Mouse (Mus musculus): ENCODE measurements around the gene Mapkbp1. TPM values are rescaled to one million over a fixed set of nuclear protein-coding genes. Genes with fewer than 3 reads are reported as not detected.
A peak's percentile ranks its signal among the peaks of the same experiment; 100 is the strongest.

Mapkbp1 gene
- 8.6 and 8.9 TPM in 2 replicates for polyA plus RNA-seq (2014; fragmentation: Nextera tagmentation; extraction: Ambion mirVana)

DNA sequence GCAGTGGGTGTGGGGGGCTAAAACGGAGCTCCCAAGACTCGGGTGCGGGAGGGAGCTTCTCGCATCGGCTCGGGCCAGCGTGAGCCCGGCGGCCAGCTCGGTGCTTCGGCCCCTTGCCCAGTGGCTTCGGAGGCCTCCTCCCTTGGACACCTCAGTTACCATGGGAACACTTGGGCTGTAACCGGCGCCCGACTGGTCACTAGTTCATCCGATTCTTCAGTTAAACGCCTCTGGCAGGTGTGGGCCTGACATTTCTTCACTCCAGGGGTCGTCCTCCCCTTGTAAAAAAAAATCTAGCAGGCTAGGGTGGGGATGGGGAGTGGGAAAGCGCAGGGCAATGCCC, at the start of gene Mapkbp1:
Gene Mapkbp1 (plus strand): TSS at position 163 of the 343 bp plus-strand sequence.
- peak; percentile 76 for ATAC-seq (ENCODE audit: low FRiP score)
- WGBS = under 1% methylated on average over 19 of the region's 19 CpGs
- Histone ChIP-seq H3K9ac (peak within 1 kb of the TSS; percentile 78), H3K4me2 (replicated peaks) (peak within 1 kb of the TSS; percentile 66), H3K36me3 (replicated peaks; ENCODE audit: control insufficient read depth, insufficient read depth) (peaks cover 6% of the 10 kb centered on the region), H3K27ac (peak within 1 kb of the TSS; percentile 48), H3K9me3 (ENCODE audit: control insufficient read depth, low read length) (no peaks in the 10 kb centered on the region), H3K4me3 (replicated peaks; ENCODE audit: low read length) (peak within 1 kb of the TSS; percentile 77), H3K27me3 (ENCODE audit: control insufficient read depth, insufficient read depth, low read length) (no peaks in the 10 kb centered on the region), H3K4me1 (replicated peaks; ENCODE audit: control insufficient read depth, insufficient read depth, low read length) (peaks cover 22% of the 10 kb centered on the region)
- DNase-seq (ENCODE audit: low spot score) = peak; percentile 53

- 50% methylated on average over 9 of the region's 9 CpGs for WGBS
- H3K4me1 ChIP-seq (replicated peaks; ENCODE audit: control insufficient read depth, insufficient read depth, low read length) = peaks cover 22% of the 10 kb centered on the region
- ATAC-seq (ENCODE audit: low FRiP score) (no peak), DNase-seq (ENCODE audit: low spot score) (peak; percentile 69)
- no peak overlapping the region for H3K4me2 ChIP-seq (replicated peaks)
- no peak overlapping the region for H3K9ac ChIP-seq
- peaks cover 16% of the 10 kb centered on the region for H3K36me3 ChIP-seq (replicated peaks; ENCODE audit: control insufficient read depth, insufficient read depth)
- H3K27me3 ChIP-seq (ENCODE audit: control insufficient read depth, insufficient read depth, low read length) = no peaks in the 10 kb centered on the region
- H3K9me3 ChIP-seq (ENCODE audit: control insufficient read depth, low read length) = no peaks in the 10 kb centered on the region
- H3K4me3 ChIP-seq (replicated peaks; ENCODE audit: low read length) = no peak overlapping the region
- H3K27ac ChIP-seq = no peak overlapping the region
Measured at GRCm38 (mm10) chr2:119970571-119970970, 1.9 kb upstream of the Mapkbp1 start.

GRCm38 (mm10) chr2:119971316-119971715, 1.2 kb upstream of the Mapkbp1 start:
- 83% methylated on average over 3 of the region's 3 CpGs for WGBS
- H3K4me3 ChIP-seq (replicated peaks; ENCODE audit: low read length) = peak overlapping the region; percentile 77; the same call in 1 of the 2 replicates

GRCm38 (mm10) chr2:119971837-119972536, 512 bp upstream of the Mapkbp1 start:
- Histone ChIP-seq H3K9ac (peak overlapping the region; percentile 78), H3K27ac (peak overlapping the region; percentile 48), H3K9me3 (ENCODE audit: control insufficient read depth, low read length) (no peaks in the 10 kb centered on the region), H3K36me3 (replicated peaks; ENCODE audit: control insufficient read depth, insufficient read depth) (peaks cover 6% of the 10 kb centered on the region), H3K4me3 (replicated peaks; ENCODE audit: low read length) (peak overlapping the region; percentile 77), H3K4me1 (replicated peaks; ENCODE audit: control insufficient read depth, insufficient read depth, low read length) (peaks cover 22% of the 10 kb centered on the region), H3K27me3 (ENCODE audit: control insufficient read depth, insufficient read depth, low read length) (no peaks in the 10 kb centered on the region), H3K4me2 (replicated peaks) (peak overlapping the region; percentile 66)
- WGBS = 3% methylated on average over 32 of the region's 32 CpGs
- ATAC-seq (ENCODE audit: low FRiP score) (peak; percentile 99), DNase-seq (ENCODE audit: low spot score) (peak; percentile 95)

More at GRCm38 (mm10) chr2:119971316-119971715, 1.2 kb upstream of the Mapkbp1 start:
- no peaks in the 10 kb centered on the region for H3K27me3 ChIP-seq (ENCODE audit: control insufficient read depth, insufficient read depth, low read length)
- ATAC-seq (ENCODE audit: low FRiP score) (no peak), DNase-seq (ENCODE audit: low spot score) (no peak)
- peak overlapping the region; percentile 66 for H3K4me2 ChIP-seq (replicated peaks)
- H3K27ac ChIP-seq = 0 out of 2 replicates have a peak overlapping the region, but pooled peaks have one; percentile 48
- no peaks in the 10 kb centered on the region for H3K9me3 ChIP-seq (ENCODE audit: control insufficient read depth, low read length)
- peaks cover 22% of the 10 kb centered on the region for H3K4me1 ChIP-seq (replicated peaks; ENCODE audit: control insufficient read depth, insufficient read depth, low read length)
- H3K9ac ChIP-seq = peak overlapping the region; percentile 78; the same call in 1 of the 2 replicates
- H3K36me3 ChIP-seq (replicated peaks; ENCODE audit: control insufficient read depth, insufficient read depth) = peaks cover 9% of the 10 kb centered on the region

- ATAC-seq (ENCODE audit: low FRiP score) = no peak
Measured at GRCm38 (mm10) chr2:119980343-119980986, 8.0 kb downstream of the Mapkbp1 start.

DNA sequence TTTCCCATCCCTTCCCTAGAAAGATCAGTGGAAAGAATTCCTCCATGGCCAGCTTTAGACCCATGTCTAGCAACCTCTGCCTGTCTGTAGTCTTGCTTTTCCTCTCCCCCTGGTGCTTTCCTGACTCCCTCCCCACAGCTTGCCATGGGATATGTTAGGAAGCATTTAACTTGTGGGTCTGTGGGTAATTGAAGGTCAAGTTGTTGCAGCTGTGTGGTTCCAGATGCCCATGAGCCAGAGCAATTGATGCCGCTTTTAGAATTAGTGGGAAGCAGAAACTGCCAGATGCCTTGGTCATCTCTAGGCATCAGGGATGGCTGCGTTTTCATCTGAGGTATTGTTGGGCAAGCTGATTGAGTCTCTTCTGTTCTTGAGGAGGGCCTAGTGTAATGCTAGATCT, 9.1 kb downstream of the Mapkbp1 start:
- no peak overlapping the region for H3K4me3 ChIP-seq (replicated peaks; ENCODE audit: low read length)
- peaks cover 13% of the 10 kb centered on the region; the same call in 1 of the 2 replicates for H3K36me3 ChIP-seq (replicated peaks; ENCODE audit: control insufficient read depth, insufficient read depth)
- no peak overlapping the region for H3K27ac ChIP-seq
- H3K9me3 ChIP-seq (ENCODE audit: control insufficient read depth, low read length) = no peaks in the 10 kb centered on the region
- H3K4me2 ChIP-seq (replicated peaks) = no peak overlapping the region
- no peak for ATAC-seq (ENCODE audit: low FRiP score)
- WGBS = 92% methylated on average over 2 of the region's 2 CpGs
- H3K9ac ChIP-seq = no peak overlapping the region
- DNase-seq (ENCODE audit: low spot score) = no peak
- H3K4me1 ChIP-seq (replicated peaks; ENCODE audit: control insufficient read depth, insufficient read depth, low read length) = no peaks in the 10 kb centered on the region
- H3K27me3 ChIP-seq (ENCODE audit: control insufficient read depth, insufficient read depth, low read length) = no peaks in the 10 kb centered on the region

More at GRCm38 (mm10) chr2:119980343-119980986, 8.0 kb downstream of the Mapkbp1 start:
- Histone ChIP-seq H3K27ac (no peak overlapping the region), H3K4me3 (replicated peaks; ENCODE audit: low read length) (no peak overlapping the region), H3K9ac (no peak overlapping the region), H3K27me3 (ENCODE audit: control insufficient read depth, insufficient read depth, low read length) (no peaks in the 10 kb centered on the region), H3K4me2 (replicated peaks) (no peak overlapping the region), H3K9me3 (ENCODE audit: control insufficient read depth, low read length) (no peaks in the 10 kb centered on the region), H3K36me3 (replicated peaks; ENCODE audit: control insufficient read depth, insufficient read depth) (peaks cover 13% of the 10 kb centered on the region; the same call in 1 of the 2 replicates), H3K4me1 (replicated peaks; ENCODE audit: control insufficient read depth, insufficient read depth, low read length) (no peaks in the 10 kb centered on the region)
- no peak for DNase-seq (ENCODE audit: low spot score)
- WGBS = 87% methylated on average over 7 of the region's 7 CpGs

- Histone ChIP-seq H3K4me1 (replicated peaks; ENCODE audit: control insufficient read depth, insufficient read depth, low read length) (no peaks in the 10 kb centered on the region), H3K36me3 (replicated peaks; ENCODE audit: control insufficient read depth, insufficient read depth) (peaks cover 13% of the 10 kb centered on the region; the same call in 1 of the 2 replicates), H3K27me3 (ENCODE audit: control insufficient read depth, insufficient read depth, low read length) (no peaks in the 10 kb centered on the region), H3K27ac (no peak overlapping the region), H3K9ac (no peak overlapping the region), H3K4me2 (replicated peaks) (no peak overlapping the region), H3K4me3 (replicated peaks; ENCODE audit: low read length) (no peak overlapping the region), H3K9me3 (ENCODE audit: control insufficient read depth, low read length) (no peaks in the 10 kb centered on the region)
- WGBS = 68% methylated on average over 8 of the region's 8 CpGs
- ATAC-seq (ENCODE audit: low FRiP score) = no peak
- no peak for DNase-seq (ENCODE audit: low spot score)
Measured at GRCm38 (mm10) chr2:119985871-119986270, 13.4 kb downstream of the Mapkbp1 start.

DNA sequence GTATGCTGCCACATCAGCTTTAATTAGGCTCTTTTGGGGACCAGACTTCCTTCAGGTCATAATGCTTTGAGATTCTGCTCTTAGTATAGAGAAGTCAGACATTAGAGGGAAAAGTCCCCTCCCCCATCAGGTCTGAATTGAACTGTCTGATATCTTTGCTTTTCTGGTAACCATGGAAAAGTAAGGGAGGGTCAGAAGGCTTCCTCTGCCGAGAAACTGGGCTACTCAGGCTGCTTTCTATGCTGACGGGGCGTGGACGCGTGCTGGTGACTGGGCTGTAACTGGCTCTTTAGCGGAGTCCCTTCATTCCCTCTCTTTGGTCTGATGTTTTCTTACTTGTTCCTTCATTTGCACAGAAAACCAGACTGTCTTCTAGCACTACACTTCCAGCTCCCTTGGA, 13.9 kb downstream of the Mapkbp1 start:
- DNase-seq (ENCODE audit: low spot score) = no peak
- Histone ChIP-seq H3K27me3 (ENCODE audit: control insufficient read depth, insufficient read depth, low read length) (no peaks in the 10 kb centered on the region), H3K4me3 (replicated peaks; ENCODE audit: low read length) (no peak overlapping the region), H3K27ac (no peak overlapping the region), H3K4me1 (replicated peaks; ENCODE audit: control insufficient read depth, insufficient read depth, low read length) (no peaks in the 10 kb centered on the region), H3K4me2 (replicated peaks) (no peak overlapping the region), H3K9ac (no peak overlapping the region), H3K9me3 (ENCODE audit: control insufficient read depth, low read length) (no peaks in the 10 kb centered on the region), H3K36me3 (replicated peaks; ENCODE audit: control insufficient read depth, insufficient read depth) (peaks cover 13% of the 10 kb centered on the region; the same call in 1 of the 2 replicates)
- ATAC-seq (ENCODE audit: low FRiP score) = no peak
- WGBS = 57% methylated on average over 6 of the region's 6 CpGs

- ATAC-seq (ENCODE audit: low FRiP score) (no peak), DNase-seq (ENCODE audit: low spot score) (no peak)
- Histone ChIP-seq H3K4me2 (replicated peaks) (no peak overlapping the region), H3K9me3 (ENCODE audit: control insufficient read depth, low read length) (no peaks in the 10 kb centered on the region), H3K9ac (no peak overlapping the region), H3K27ac (no peak overlapping the region), H3K27me3 (ENCODE audit: control insufficient read depth, insufficient read depth, low read length) (no peaks in the 10 kb centered on the region), H3K4me1 (replicated peaks; ENCODE audit: control insufficient read depth, insufficient read depth, low read length) (no peaks in the 10 kb centered on the region), H3K36me3 (replicated peaks; ENCODE audit: control insufficient read depth, insufficient read depth) (0 out of 2 replicates have a peak, but pooled peaks cover 5% of the 10 kb centered on the region), H3K4me3 (replicated peaks; ENCODE audit: low read length) (no peak overlapping the region)
- 100% methylated on average over 2 of the region's 2 CpGs for WGBS
Measured at GRCm38 (mm10) chr2:119987441-119987840, 14.9 kb downstream of the Mapkbp1 start.

Measured in hindbrain, embryonic 14.5 days (tissue).